Mouse (Mus musculus) heart, embryonic 15.5 days (tissue): ENCODE data around the gene Akap5. TPM values are rescaled to one million over a fixed set of nuclear protein-coding genes. Genes with fewer than 3 reads are reported as not detected.

Experiments used
- ATAC-seq: fragments of 200-750 bp; cut with Nextera tagmentation; replicated peaks from 2 replicates; pipeline ENCODE4 v1.8.0; 2017; ENCODE audit warnings: low read depth, moderate TSS enrichment; ENCODE audit not compliant: insufficient number of reproducible peaks, insufficient read depth, low FRiP score
- H3K27ac ChIP-seq: fragments of 300-500 bp; sonication (generic); 2 replicates; pipeline ENCODE4 v1.5.1; 2015; ENCODE audit warnings: mild to moderate bottlenecking, inconsistent platforms
- H3K27me3 ChIP-seq: fragments of 300-500 bp; sonication (generic); 2 replicates; pipeline ENCODE4 v1.6.1; 2015; ENCODE audit warnings: inconsistent platforms
- H3K36me3 ChIP-seq: fragments of 300-500 bp; sonication (generic); 2 replicates; pipeline ENCODE4 v1.6.1; 2015; ENCODE audit warnings: mild to moderate bottlenecking, inconsistent platforms
- H3K4me1 ChIP-seq: fragments of 300-500 bp; sonication (generic); replicated peaks from 2 replicates; pipeline ENCODE4 v1.6.1; 2015; ENCODE audit warnings: inconsistent platforms
- H3K4me2 ChIP-seq: fragments of 300-500 bp; sonication (generic); 2 replicates; pipeline ENCODE4 v1.6.1; 2015; ENCODE audit warnings: inconsistent platforms, mild to moderate bottlenecking, moderate library complexity
- H3K4me3 ChIP-seq: fragments of 300-500 bp; sonication (generic); 2 replicates; pipeline ENCODE4 v1.5.1; 2015; ENCODE audit warnings: mild to moderate bottlenecking, inconsistent platforms
- H3K9ac ChIP-seq: fragments of 300-500 bp; sonication (generic); 2 replicates; pipeline ENCODE4 v1.6.1; 2015; ENCODE audit warnings: mild to moderate bottlenecking, inconsistent platforms
- H3K9me3 ChIP-seq: fragments of 300-500 bp; sonication (generic); replicated peaks from 2 replicates; pipeline ENCODE4 v1.6.1; 2016; ENCODE audit warnings: inconsistent platforms
- WGBS: fragments of 180-500 bp; shearing (Covaris S2); methylation state at CpG from one replicate; pipeline ENCODE4 v1.1.7; 2015; ENCODE audit warnings: mixed read lengths; 5-methylcytosine and 5-hydroxymethylcytosine counted together
- polyA plus RNA-seq: library from polyadenylated mRNA; unstranded; fragments of >200 nt; fragmentation: Nextera tagmentation; extraction: Ambion mirVana; gene quantifications from 2 replicates; pipeline ENCODE4 v1.2.1, GENCODE M21; 2015

Gene Akap5
- polyA plus RNA-seq, 1 experiment from 2014 or later, result 2.9 TPM

GRCm38 (mm10) chr12:76311227-76311626 is 13.5 kb upstream of the Akap5 start:
- Histone ChIP-seq H3K4me1 (peaks cover 30% of the 10 kb centered on the region), H3K4me3 (no peak overlapping the region), H3K9me3 (no peaks in the 10 kb centered on the region), H3K36me3 (peaks cover 24% of the 10 kb centered on the region; the same call in 1 of the 2 replicates), H3K4me2 (no peak overlapping the region), H3K9ac (no peak overlapping the region), H3K27me3 (no peaks in the 10 kb centered on the region), H3K27ac (no peak overlapping the region)
- WGBS, result 83% methylated on average over 9 of the region's 9 CpGs
- no peak for ATAC-seq

- Histone ChIP-seq H3K4me1 (peaks cover 23% of the 10 kb centered on the region), H3K9ac (no peak overlapping the region), H3K4me2 (no peak overlapping the region), H3K4me3 (no peak overlapping the region), H3K27me3 (no peaks in the 10 kb centered on the region), H3K36me3 (peaks cover 24% of the 10 kb centered on the region; the same call in 1 of the 2 replicates), H3K27ac (no peak overlapping the region), H3K9me3 (no peaks in the 10 kb centered on the region)
- peak; percentile 41 for ATAC-seq
- 79% methylated on average over 8 of the region's 8 CpGs for WGBS
Observed at GRCm38 (mm10) chr12:76311951-76312350, 12.7 kb upstream of the Akap5 start.

- Histone ChIP-seq H3K27me3 (no peaks in the 10 kb centered on the region), H3K4me3 (no peak overlapping the region), H3K9ac (peak overlapping the region; percentile 34; the same call in 1 of the 2 replicates), H3K4me1 (peaks cover 19% of the 10 kb centered on the region), H3K27ac (peak overlapping the region; percentile 75), H3K9me3 (no peaks in the 10 kb centered on the region), H3K36me3 (peaks cover 17% of the 10 kb centered on the region; the same call in 1 of the 2 replicates), H3K4me2 (peak overlapping the region; percentile 8)
- WGBS, result 6% methylated on average over 9 of the region's 9 CpGs
- ATAC-seq, result peak; percentile 71; the same call in 1 of the 2 replicates
Observed at GRCm38 (mm10) chr12:76318282-76319212, 6.1 kb upstream of the Akap5 start.

- no peak for ATAC-seq
- Histone ChIP-seq H3K36me3 (no peaks in the 10 kb centered on the region), H3K9me3 (no peaks in the 10 kb centered on the region), H3K9ac (no peak overlapping the region), H3K4me2 (no peak overlapping the region), H3K4me3 (0 out of 2 replicates have a peak overlapping the region, but pooled peaks have one; percentile 2), H3K27ac (no peak overlapping the region), H3K27me3 (no peaks in the 10 kb centered on the region), H3K4me1 (peaks cover 12% of the 10 kb centered on the region)
- WGBS, result 81% methylated on average over 23 of the region's 23 CpGs
Observed at GRCm38 (mm10) chr12:76326437-76327220, 1.9 kb downstream of the Akap5 start.

GRCm38 (mm10) chr12:76328567-76329354 is 4.1 kb downstream of the Akap5 start:
- Histone ChIP-seq H3K27ac (no peak overlapping the region), H3K4me2 (no peak overlapping the region), H3K4me3 (no peak overlapping the region), H3K36me3 (no peaks in the 10 kb centered on the region), H3K27me3 (no peaks in the 10 kb centered on the region), H3K9me3 (no peaks in the 10 kb centered on the region), H3K9ac (no peak overlapping the region), H3K4me1 (peaks cover 12% of the 10 kb centered on the region)
- ATAC-seq, result no peak
- WGBS, result 86% methylated on average over 6 of the region's 6 CpGs

- no peaks in the 10 kb centered on the region for H3K27me3 ChIP-seq
- H3K4me2 ChIP-seq, result no peak overlapping the region
- H3K9ac ChIP-seq, result no peak overlapping the region
- 93% methylated on average over 5 of the region's 5 CpGs for WGBS
- no peak overlapping the region for H3K4me3 ChIP-seq
- H3K4me1 ChIP-seq, result peaks cover 5% of the 10 kb centered on the region; the same call in 1 of the 2 replicates
- ATAC-seq, result no peak
- H3K36me3 ChIP-seq, result no peaks in the 10 kb centered on the region
- no peaks in the 10 kb centered on the region for H3K9me3 ChIP-seq
- H3K27ac ChIP-seq, result no peak overlapping the region
Observed at GRCm38 (mm10) chr12:76333688-76334087, 9.0 kb downstream of the Akap5 start.

- 74% methylated on average over 5 of the region's 5 CpGs for WGBS
- H3K4me2 ChIP-seq, result no peak overlapping the region
- ATAC-seq, result no peak
- peaks cover 5% of the 10 kb centered on the region; the same call in 1 of the 2 replicates for H3K4me1 ChIP-seq
- H3K27ac ChIP-seq, result no peak overlapping the region
- H3K36me3 ChIP-seq, result no peaks in the 10 kb centered on the region
- no peaks in the 10 kb centered on the region for H3K27me3 ChIP-seq
- H3K9ac ChIP-seq, result no peak overlapping the region
- no peak overlapping the region for H3K4me3 ChIP-seq
- H3K9me3 ChIP-seq, result no peaks in the 10 kb centered on the region
Observed at GRCm38 (mm10) chr12:76335641-76336040, 10.9 kb downstream of the Akap5 start.

GRCm38 (mm10) chr12:76336111-76336965 is 11.6 kb downstream of the Akap5 start:
- Histone ChIP-seq H3K4me1 (peaks cover 5% of the 10 kb centered on the region; the same call in 1 of the 2 replicates), H3K9me3 (no peaks in the 10 kb centered on the region), H3K9ac (no peak overlapping the region), H3K36me3 (no peaks in the 10 kb centered on the region), H3K27ac (no peak overlapping the region), H3K27me3 (no peaks in the 10 kb centered on the region), H3K4me2 (no peak overlapping the region), H3K4me3 (no peak overlapping the region)
- WGBS, result 54% methylated on average over 17 of the region's 17 CpGs
- no peak for ATAC-seq

- WGBS, result 5% methylated on average over 4 of the region's 4 CpGs
- no peak overlapping the region for H3K4me3 ChIP-seq
Observed at GRCm38 (mm10) chr12:76341080-76341479, 16.4 kb downstream of the Akap5 start.

GRCm38 (mm10) chr12:76345759-76346455 is 21.2 kb downstream of the Akap5 start:
- WGBS, result 84% methylated on average over 5 of the region's 6 CpGs
- H3K4me2 ChIP-seq, result no peak overlapping the region
- H3K27me3 ChIP-seq, result no peaks in the 10 kb centered on the region
- no peaks in the 10 kb centered on the region for H3K9me3 ChIP-seq
- H3K36me3 ChIP-seq, result peaks cover 11% of the 10 kb centered on the region; the same call in 1 of the 2 replicates
- H3K4me1 ChIP-seq, result no peaks in the 10 kb centered on the region
- ATAC-seq, result no peak
- H3K9ac ChIP-seq, result no peak overlapping the region
- H3K27ac ChIP-seq, result no peak overlapping the region
- no peak overlapping the region for H3K4me3 ChIP-seq

More at GRCm38 (mm10) chr12:76341080-76341479, 16.4 kb downstream of the Akap5 start:
- no peaks in the 10 kb centered on the region for H3K36me3 ChIP-seq
- ATAC-seq, result no peak
- no peak overlapping the region for H3K4me2 ChIP-seq
- H3K9me3 ChIP-seq, result no peaks in the 10 kb centered on the region
- peaks cover 5% of the 10 kb centered on the region; the same call in 1 of the 2 replicates for H3K4me1 ChIP-seq
- H3K27me3 ChIP-seq, result no peaks in the 10 kb centered on the region
- H3K27ac ChIP-seq, result no peak overlapping the region
- no peak overlapping the region for H3K9ac ChIP-seq
